Comparison of ENCODE assay signal across 17 mouse cellular contexts in the genomic region with DNA sequence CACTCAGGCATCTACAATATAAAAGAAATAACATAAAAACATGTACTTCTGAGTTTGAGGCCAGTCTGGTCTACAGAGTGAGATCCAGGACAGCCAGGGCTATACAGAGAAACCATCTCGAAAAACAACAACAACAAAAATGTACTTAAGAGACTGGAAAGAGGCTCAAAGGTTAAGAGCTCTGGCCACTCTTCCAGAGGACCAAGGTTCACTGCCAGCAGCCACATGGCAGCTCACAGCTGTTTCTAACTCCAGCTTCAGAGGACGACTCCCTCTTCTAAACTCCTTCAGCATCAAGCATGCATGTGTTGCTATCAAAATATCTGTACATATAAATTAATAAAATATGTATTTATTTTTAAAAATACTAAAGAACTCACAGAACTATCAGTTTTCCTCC. TPM values are rescaled to one million over a fixed set of nuclear protein-coding genes. Genes with fewer than 3 reads are reported as not detected.
A peak's percentile ranks its signal among the peaks of the same experiment; 100 is the strongest.
DNase-seq lines count a peak whose midpoint lies in the region; ATAC-seq and TF ChIP-seq lines count a peak whose summit lies in the region.
"Had no signal": no experiment of that assay in that cellular context is flagged by ENCODE, and none has a peak within 500 bp of the region (broad histone marks: within the 10 kb centered on the region; RNA-seq: fewer than 3 reads in every experiment).

No protein-coding gene starts in this region.

- H3K27me3 ChIP-seq in kidney, adult 2 months (replicated peaks; ENCODE audit: control insufficient read depth, insufficient read depth, low read length): no peaks in the 10 kb centered on the region
- H3K27me3 ChIP-seq in kidney, embryonic 15.5 days: no peaks in the 10 kb centered on the region
- no peaks in the 10 kb centered on the region for H3K27me3 ChIP-seq in liver, postnatal 0 days (ENCODE audit: insufficient read depth, low read length)
- H3K27me3 ChIP-seq in liver, embryonic 12.5 days (replicated peaks): no peaks in the 10 kb centered on the region
- no peaks in the 10 kb centered on the region for H3K27me3 ChIP-seq in forebrain, embryonic 14.5 days (replicated peaks; ENCODE audit: control insufficient read depth, insufficient read depth, low read length)
- H3K27me3 ChIP-seq: forebrain, embryonic 15.5 days; hindbrain, embryonic 12.5 days had no signal

- TF ChIP-seq POLR2A in kidney, adult 2 months (IDR thresholded peaks at IDR 0.05; ENCODE audit: low read depth, low read length): no peak

- peak overlapping the region; percentile 89 for H3K27ac ChIP-seq in kidney, adult 2 months (ENCODE audit: insufficient read depth, low read depth, low read length)
- no peak overlapping the region for H3K27ac ChIP-seq in kidney, embryonic 15.5 days
- peak overlapping the region; percentile 41 for H3K27ac ChIP-seq in liver, postnatal 0 days (ENCODE audit: low read depth)
- H3K27ac ChIP-seq in liver, embryonic 12.5 days: no peak overlapping the region
- no peak overlapping the region for H3K27ac ChIP-seq in forebrain, embryonic 14.5 days (ENCODE audit: low read depth, low read length)
- H3K27ac ChIP-seq: embryonic facial prominence, embryonic 10.5 days; forebrain, embryonic 15.5 days; hindbrain, embryonic 12.5 days had no signal

- H3K9ac ChIP-seq in kidney, embryonic 15.5 days: no peak overlapping the region
- H3K9ac ChIP-seq in liver, postnatal 0 days (replicated peaks): no peak overlapping the region
- H3K9ac ChIP-seq in liver, embryonic 12.5 days: no peak overlapping the region
- no peak overlapping the region for H3K9ac ChIP-seq in forebrain, embryonic 14.5 days (ENCODE audit: low read length)
- H3K9ac ChIP-seq: forebrain, embryonic 15.5 days; hindbrain, embryonic 12.5 days had no signal

- 40% methylated on average over 2 of the region's 2 CpGs for WGBS in kidney, adult 2 months
- 74% methylated on average over 2 of the region's 2 CpGs for WGBS in kidney, embryonic 15.5 days
- WGBS in liver, postnatal 0 days (ENCODE audit: insufficient replicate concordance): 51% methylated on average over 2 of the region's 2 CpGs
- 79% methylated on average over 2 of the region's 2 CpGs for WGBS in liver, embryonic 12.5 days (ENCODE audit: insufficient replicate concordance)
- WGBS in forebrain, embryonic 14.5 days: 88% methylated on average over 2 of the region's 2 CpGs

- H3K4me2 ChIP-seq in kidney, embryonic 15.5 days: no peak overlapping the region
- H3K4me2 ChIP-seq in liver, postnatal 0 days (ENCODE audit: low read depth, low read length): no peak overlapping the region
- no peak overlapping the region for H3K4me2 ChIP-seq in liver, embryonic 12.5 days
- H3K4me2 ChIP-seq in forebrain, embryonic 14.5 days (ENCODE audit: low read length): no peak overlapping the region
- H3K4me2 ChIP-seq: forebrain, embryonic 15.5 days; hindbrain, embryonic 12.5 days had no signal

- peaks cover 34% of the 10 kb centered on the region for H3K4me1 ChIP-seq in kidney, adult 2 months (ENCODE audit: control insufficient read depth, insufficient read depth, low read length)
- peaks cover 16% of the 10 kb centered on the region for H3K4me1 ChIP-seq in kidney, embryonic 15.5 days
- peaks cover 36% of the 10 kb centered on the region for H3K4me1 ChIP-seq in liver, postnatal 0 days (ENCODE audit: insufficient read depth)
- peaks cover 34% of the 10 kb centered on the region for H3K4me1 ChIP-seq in liver, embryonic 12.5 days
- H3K4me1 ChIP-seq in forebrain, embryonic 14.5 days (ENCODE audit: control insufficient read depth, insufficient read depth, low read length): peaks cover 7% of the 10 kb centered on the region

- H3K36me3 ChIP-seq in kidney, adult 2 months (ENCODE audit: control insufficient read depth, insufficient read depth, low read length): no peaks in the 10 kb centered on the region
- peaks cover 24% of the 10 kb centered on the region for H3K36me3 ChIP-seq in kidney, embryonic 15.5 days
- 0 out of 2 replicates have a peak, but pooled peaks cover 14% of the 10 kb centered on the region for H3K36me3 ChIP-seq in liver, postnatal 0 days (replicated peaks; ENCODE audit: insufficient read depth, low read length)
- H3K36me3 ChIP-seq in liver, embryonic 12.5 days: peaks cover 49% of the 10 kb centered on the region
- peaks cover 9% of the 10 kb centered on the region; the same call in 1 of the 2 replicates for H3K36me3 ChIP-seq in forebrain, embryonic 14.5 days (ENCODE audit: control insufficient read depth, insufficient read depth, low read length)
- H3K36me3 ChIP-seq: forebrain, embryonic 15.5 days had no signal

- ATAC-seq in kidney, embryonic 15.5 days (replicated peaks; ENCODE audit: low FRiP score): no peak
- ATAC-seq in liver, postnatal 0 days: no peak
- no peak for ATAC-seq in liver, embryonic 12.5 days
- ATAC-seq in forebrain, embryonic 14.5 days: no peak
- ATAC-seq: forebrain, embryonic 15.5 days had no signal

- peak; percentile 83 for DNase-seq in kidney, adult 2 months
- no peak for DNase-seq in liver, postnatal 0 days
- peak; percentile 57 for DNase-seq in kidney, postnatal 14 days
- no peak for DNase-seq in ovary, postnatal 14 days (ENCODE audit: low spot score)
- no peak for DNase-seq in forebrain, embryonic 14.5 days (ENCODE audit: low spot score)
- DNase-seq: adrenal gland, adult 8-10 months; cerebellum, adult 2 months; cerebellum, postnatal 10 days; gastrocnemius, postnatal 36 days; heart, adult 11 months; heart, postnatal 10 days; heart, postnatal 4 days had no signal

- no peak for TF ChIP-seq EP300 in liver, postnatal 0 days (IDR thresholded peaks at IDR 0.05; ENCODE audit: low read depth)

- H3K9me3 ChIP-seq in kidney, embryonic 15.5 days (replicated peaks): no peaks in the 10 kb centered on the region
- H3K9me3 ChIP-seq in liver, postnatal 0 days (ENCODE audit: low read length): no peaks in the 10 kb centered on the region
- H3K9me3 ChIP-seq in liver, embryonic 12.5 days (replicated peaks): no peaks in the 10 kb centered on the region
- H3K9me3 ChIP-seq in forebrain, embryonic 14.5 days (replicated peaks; ENCODE audit: control insufficient read depth, low read length): no peaks in the 10 kb centered on the region
- H3K9me3 ChIP-seq: embryonic facial prominence, embryonic 10.5 days; forebrain, embryonic 15.5 days; hindbrain, embryonic 12.5 days had no signal

- TF ChIP-seq CTCF in kidney, adult 2 months (conservative IDR thresholded peaks at IDR 0.05; ENCODE audit: insufficient read depth, insufficient read length, low read depth, low read length): no peak
- no peak for TF ChIP-seq CTCF in liver, postnatal 0 days (IDR thresholded peaks at IDR 0.05; ENCODE audit: low read depth)

- no peak overlapping the region for H3K4me3 ChIP-seq in kidney, adult 2 months (ENCODE audit: insufficient read depth, low read depth, low read length)
- no peak overlapping the region for H3K4me3 ChIP-seq in kidney, embryonic 15.5 days (replicated peaks)
- H3K4me3 ChIP-seq in liver, postnatal 0 days (ENCODE audit: low read depth, low read length): no peak overlapping the region
- no peak overlapping the region for H3K4me3 ChIP-seq in liver, embryonic 12.5 days
- no peak overlapping the region for H3K4me3 ChIP-seq in forebrain, embryonic 14.5 days (ENCODE audit: low read depth, low read length)
- H3K4me3 ChIP-seq: embryonic facial prominence, embryonic 10.5 days; forebrain, embryonic 15.5 days; hindbrain, embryonic 12.5 days had no signal

RNA-seq across cellular contexts. Expression of a gene that starts 28.9 kb away (rescaled TPM):
- polyA plus RNA-seq in kidney, adult 2 months (2012; rRNA removed): 162 and 189 TPM in 2 replicates
- polyA plus RNA-seq in kidney, embryonic 15.5 days (2015; fragmentation: Nextera tagmentation; extraction: Ambion mirVana): 16.7 and 16.8 TPM in 2 replicates
- 23.8 and 24.7 TPM in 2 replicates for polyA plus RNA-seq in liver, postnatal 0 days (2015; fragmentation: Nextera tagmentation; extraction: Ambion mirVana)
- polyA plus RNA-seq in liver, embryonic 12.5 days (2016; fragmentation: Nextera tagmentation; extraction: Ambion mirVana): 17.1 and 19.5 TPM in 2 replicates
- 9.8 and 10.2 TPM in 2 replicates for polyA plus RNA-seq in forebrain, embryonic 14.5 days (2014; fragmentation: Nextera tagmentation; extraction: Ambion mirVana)

RNA-seq across cellular contexts. Expression of a gene that starts 46.4 kb away (rescaled TPM):
- polyA plus RNA-seq in kidney, adult 2 months (2012; rRNA removed): 55.8 and 61.2 TPM in 2 replicates
- 330 and 331 TPM in 2 replicates for polyA plus RNA-seq in kidney, embryonic 15.5 days (2015; fragmentation: Nextera tagmentation; extraction: Ambion mirVana)
- 96.2 and 99.0 TPM in 2 replicates for polyA plus RNA-seq in liver, postnatal 0 days (2015; fragmentation: Nextera tagmentation; extraction: Ambion mirVana)
- polyA plus RNA-seq in liver, embryonic 12.5 days (2016; fragmentation: Nextera tagmentation; extraction: Ambion mirVana): 200 and 212 TPM in 2 replicates
- polyA plus RNA-seq in forebrain, embryonic 14.5 days (2014; fragmentation: Nextera tagmentation; extraction: Ambion mirVana): 301 and 338 TPM in 2 replicates

Comparison
In these comparisons a context has a peak if more than half of its experiments do, and no peak if none do; other contexts are left out.
1. H3K27ac ChIP-seq: peak in kidney, adult 2 months (single experiment) and liver, postnatal 0 days (single experiment); none in kidney, embryonic 15.5 days (single experiment), liver, embryonic 12.5 days (single experiment) and forebrain, embryonic 14.5 days (single experiment).
2. DNase-seq: peak in kidney, adult 2 months (single experiment) and kidney, postnatal 14 days (single experiment); none in liver, postnatal 0 days (single experiment), ovary, postnatal 14 days (single experiment) and forebrain, embryonic 14.5 days (single experiment).